Mouse (Mus musculus) limb, embryonic 12.5 days (tissue): ENCODE results near the gene Tmc2. TPM values are rescaled to one million over a fixed set of nuclear protein-coding genes. Genes with fewer than 3 reads are reported as not detected.

Experiments
- ATAC-seq: fragments of 200-750 bp; cut with Nextera tagmentation; 2 replicates; pipeline ENCODE4 v1.8.0; 2017; ENCODE audit warnings: low read depth, moderate TSS enrichment; ENCODE audit not compliant: insufficient number of reproducible peaks, insufficient read depth, low FRiP score, low TSS enrichment
- H3K27ac ChIP-seq: fragments of 300-500 bp; sonication (generic); 2 replicates; pipeline ENCODE4 v1.5.1; 2016; ENCODE audit warnings: mild to moderate bottlenecking, moderate library complexity
- H3K27me3 ChIP-seq: fragments of 300-500 bp; sonication (generic); 2 replicates; pipeline ENCODE4 v1.6.1; 2016; ENCODE audit warnings: mild to moderate bottlenecking, moderate library complexity
- H3K36me3 ChIP-seq: fragments of 300-500 bp; sonication (generic); 2 replicates; pipeline ENCODE4 v1.6.1; 2016; ENCODE audit warnings: mild to moderate bottlenecking, moderate library complexity
- H3K4me1 ChIP-seq: fragments of 300-500 bp; sonication (generic); replicated peaks from 2 replicates; pipeline ENCODE4 v1.6.1; 2016
- H3K4me2 ChIP-seq: fragments of 300-500 bp; sonication (generic); 2 replicates; pipeline ENCODE4 v1.6.1; 2016; ENCODE audit warnings: mild to moderate bottlenecking, moderate library complexity
- H3K4me3 ChIP-seq: fragments of 300-500 bp; sonication (generic); replicated peaks from 2 replicates; pipeline ENCODE4 v1.5.1; 2016; ENCODE audit warnings: mild to moderate bottlenecking
- H3K9ac ChIP-seq: fragments of 300-500 bp; sonication (generic); replicated peaks from 2 replicates; pipeline ENCODE4 v1.6.1; 2016; ENCODE audit warnings: mild to moderate bottlenecking, moderate library complexity
- H3K9me3 ChIP-seq: fragments of 300-500 bp; sonication (generic); 2 replicates; pipeline ENCODE4 v1.6.1; 2016; ENCODE audit warnings: mild to moderate bottlenecking, moderate library complexity
- WGBS: fragments of 180-500 bp; shearing (Covaris S2); methylation state at CpG from one replicate; pipeline ENCODE4 v1.1.7; 2016; 5-methylcytosine and 5-hydroxymethylcytosine counted together
- polyA plus RNA-seq: library from polyadenylated mRNA; unstranded; fragments of >200 nt; fragmentation: Nextera tagmentation; extraction: Ambion mirVana; gene quantifications from 2 replicates; pipeline ENCODE4 v1.2.1, GENCODE M21; 2016

Gene Tmc2
- polyA plus RNA-seq, 1 experiment from 2014 or later = not detected

- H3K9ac ChIP-seq = peak within 1 kb of the TSS; percentile 82
- peaks cover 28% of the 10 kb centered on the region for H3K36me3 ChIP-seq
- H3K9me3 ChIP-seq = no peaks in the 10 kb centered on the region
- H3K27me3 ChIP-seq = no peaks in the 10 kb centered on the region
- H3K27ac ChIP-seq = peak within 1 kb of the TSS; percentile 75
- peaks cover 12% of the 10 kb centered on the region for H3K4me1 ChIP-seq
- ATAC-seq = peak; percentile 75
- H3K4me3 ChIP-seq = peak within 1 kb of the TSS; percentile 89
- under 1% methylated on average over 51 of the region's 51 CpGs for WGBS
- H3K4me2 ChIP-seq = peak within 1 kb of the TSS; percentile 78
Measured at GRCm38 (mm10) chr2:130283854-130284654, 89.1 kb downstream of the Tmc2 start, which contains the start of gene Idh3b. Gene Idh3b, minus strand, starts transcription at chr2:130284547.

GRCm38 (mm10) chr2:130289086-130289485 lies 94.1 kb downstream of the Tmc2 start:
- H3K27ac ChIP-seq = no peak overlapping the region
- H3K27me3 ChIP-seq = peaks cover 18% of the 10 kb centered on the region
- H3K9me3 ChIP-seq = no peaks in the 10 kb centered on the region
- ATAC-seq = no peak
- H3K36me3 ChIP-seq = no peaks in the 10 kb centered on the region
- H3K4me2 ChIP-seq = no peak overlapping the region
- H3K4me3 ChIP-seq = no peak overlapping the region
- H3K9ac ChIP-seq = no peak overlapping the region; the same call in 1 of the 2 replicates
- peaks cover 13% of the 10 kb centered on the region; the same call in 1 of the 2 replicates for H3K4me1 ChIP-seq
- WGBS = 65% methylated on average over 4 of the region's 4 CpGs

GRCm38 (mm10) chr2:130291434-130291833 lies 96.4 kb downstream of the Tmc2 start:
- no peak overlapping the region for H3K4me3 ChIP-seq
- no peak overlapping the region for H3K4me2 ChIP-seq
- H3K9me3 ChIP-seq = no peaks in the 10 kb centered on the region
- no peak overlapping the region for H3K27ac ChIP-seq
- WGBS = 10% methylated on average over 8 of the region's 8 CpGs
- H3K36me3 ChIP-seq = no peaks in the 10 kb centered on the region
- H3K27me3 ChIP-seq = peaks cover 37% of the 10 kb centered on the region
- peaks cover 26% of the 10 kb centered on the region for H3K4me1 ChIP-seq
- H3K9ac ChIP-seq = no peak overlapping the region
- ATAC-seq = no peak

GRCm38 (mm10) chr2:130293009-130293408 lies 98.0 kb downstream of the Tmc2 start:
- H3K4me2 ChIP-seq = no peak overlapping the region
- H3K4me1 ChIP-seq = peaks cover 32% of the 10 kb centered on the region
- no peak overlapping the region for H3K27ac ChIP-seq
- no peak for ATAC-seq
- H3K27me3 ChIP-seq = peaks cover 53% of the 10 kb centered on the region
- no peak overlapping the region for H3K4me3 ChIP-seq
- no peaks in the 10 kb centered on the region for H3K9me3 ChIP-seq
- no peak overlapping the region for H3K9ac ChIP-seq
- H3K36me3 ChIP-seq = peaks cover 3% of the 10 kb centered on the region; the same call in 1 of the 2 replicates
- 51% methylated on average over 3 of the region's 3 CpGs for WGBS

GRCm38 (mm10) chr2:130293486-130293885 lies 98.5 kb downstream of the Tmc2 start:
- H3K4me2 ChIP-seq = no peak overlapping the region

GRCm38 (mm10) chr2:130294218-130294935 lies 99.4 kb downstream of the Tmc2 start:
- Histone ChIP-seq H3K4me3 (peak overlapping the region; percentile 82), H3K4me2 (peak overlapping the region; percentile 73), H3K9me3 (no peaks in the 10 kb centered on the region), H3K36me3 (peaks cover 9% of the 10 kb centered on the region; the same call in 1 of the 2 replicates), H3K4me1 (peaks cover 32% of the 10 kb centered on the region), H3K9ac (peak overlapping the region; percentile 83), H3K27ac (no peak overlapping the region), H3K27me3 (peaks cover 58% of the 10 kb centered on the region)
- peak; percentile 34; the same call in 1 of the 2 replicates for ATAC-seq
- WGBS = 8% methylated on average over 20 of the region's 20 CpGs

More at GRCm38 (mm10) chr2:130293486-130293885, 98.5 kb downstream of the Tmc2 start:
- no peak overlapping the region for H3K9ac ChIP-seq
- WGBS = 3% methylated on average over 4 of the region's 4 CpGs
- peaks cover 32% of the 10 kb centered on the region for H3K4me1 ChIP-seq
- H3K27ac ChIP-seq = no peak overlapping the region
- no peaks in the 10 kb centered on the region for H3K9me3 ChIP-seq
- H3K4me3 ChIP-seq = no peak overlapping the region
- peaks cover 58% of the 10 kb centered on the region for H3K27me3 ChIP-seq
- no peak for ATAC-seq
- peaks cover 8% of the 10 kb centered on the region; the same call in 1 of the 2 replicates for H3K36me3 ChIP-seq

GRCm38 (mm10) chr2:130294936-130295277 lies 99.9 kb downstream of the Tmc2 start, which contains the start of gene Ebf4:
Gene Ebf4, plus strand, starts transcription at chr2:130295169.
- H3K4me1 ChIP-seq = peaks cover 32% of the 10 kb centered on the region
- no peaks in the 10 kb centered on the region for H3K9me3 ChIP-seq
- under 1% methylated on average over 35 of the region's 39 CpGs for WGBS
- peak within 1 kb of the TSS; percentile 82 for H3K4me3 ChIP-seq
- H3K36me3 ChIP-seq = peaks cover 14% of the 10 kb centered on the region; the same call in 1 of the 2 replicates
- peak within 1 kb of the TSS; percentile 45; the same call in 1 of the 2 replicates for H3K27ac ChIP-seq
- peak within 1 kb of the TSS; percentile 73 for H3K4me2 ChIP-seq
- peak within 1 kb of the TSS; percentile 83 for H3K9ac ChIP-seq
- H3K27me3 ChIP-seq = peaks cover 60% of the 10 kb centered on the region
- ATAC-seq = peak; percentile 46; the same call in 1 of the 2 replicates

GRCm38 (mm10) chr2:130295331-130296133 lies 100.5 kb downstream of the Tmc2 start:
- H3K9ac ChIP-seq = peak overlapping the region; percentile 83
- H3K4me2 ChIP-seq = peak overlapping the region; percentile 73
- WGBS = under 1% methylated on average over 68 of the region's 99 CpGs
- peak overlapping the region; percentile 45; the same call in 1 of the 2 replicates for H3K27ac ChIP-seq
- H3K9me3 ChIP-seq = no peaks in the 10 kb centered on the region
- peaks cover 32% of the 10 kb centered on the region for H3K4me1 ChIP-seq
- ATAC-seq = peak; percentile 43
- peak overlapping the region; percentile 82 for H3K4me3 ChIP-seq
- peaks cover 60% of the 10 kb centered on the region for H3K27me3 ChIP-seq
- peaks cover 20% of the 10 kb centered on the region; the same call in 1 of the 2 replicates for H3K36me3 ChIP-seq

GRCm38 (mm10) chr2:130296134-130296745 lies 101.2 kb downstream of the Tmc2 start:
- peak overlapping the region; percentile 73 for H3K4me2 ChIP-seq
- no peaks in the 10 kb centered on the region for H3K9me3 ChIP-seq
- H3K27me3 ChIP-seq = peaks cover 60% of the 10 kb centered on the region
- no peak overlapping the region for H3K27ac ChIP-seq
- H3K36me3 ChIP-seq = peaks cover 20% of the 10 kb centered on the region; the same call in 1 of the 2 replicates
- H3K4me3 ChIP-seq = peak overlapping the region; percentile 82
- WGBS = 4% methylated on average over 20 of the region's 20 CpGs
- H3K4me1 ChIP-seq = peaks cover 32% of the 10 kb centered on the region
- peak; percentile 1 for ATAC-seq
- H3K9ac ChIP-seq = peak overlapping the region; percentile 83

GRCm38 (mm10) chr2:130297580-130297979 lies 102.6 kb downstream of the Tmc2 start:
- Histone ChIP-seq H3K36me3 (peaks cover 20% of the 10 kb centered on the region; the same call in 1 of the 2 replicates), H3K4me1 (peaks cover 32% of the 10 kb centered on the region), H3K27ac (no peak overlapping the region), H3K4me2 (no peak overlapping the region), H3K27me3 (peaks cover 55% of the 10 kb centered on the region), H3K9ac (no peak overlapping the region), H3K4me3 (no peak overlapping the region), H3K9me3 (no peaks in the 10 kb centered on the region)
- WGBS = 78% methylated on average over 9 of the region's 9 CpGs
- ATAC-seq = no peak
